Mouse (Mus musculus) cerebellum, adult (tissue): ENCODE measurements around the gene Smim1.

Source experiments
- ATAC-seq: cut with Nextera tagmentation; 2 replicates; pipeline ENCODE4 v1.9.2; 2017; ENCODE audit warnings: mild to moderate bottlenecking, moderate library complexity, mixed read lengths; ENCODE audit not compliant: insufficient number of reproducible peaks, low FRiP score, low TSS enrichment

Gene Smim1

GRCm38 (mm10) chr4:154025641-154026440 lies at the start of gene Smim1:
Smim1 (minus strand) TSS chr4:154026230.
- ATAC-seq, result peak; percentile 50; the same call in 1 of the 2 replicates

DNA sequence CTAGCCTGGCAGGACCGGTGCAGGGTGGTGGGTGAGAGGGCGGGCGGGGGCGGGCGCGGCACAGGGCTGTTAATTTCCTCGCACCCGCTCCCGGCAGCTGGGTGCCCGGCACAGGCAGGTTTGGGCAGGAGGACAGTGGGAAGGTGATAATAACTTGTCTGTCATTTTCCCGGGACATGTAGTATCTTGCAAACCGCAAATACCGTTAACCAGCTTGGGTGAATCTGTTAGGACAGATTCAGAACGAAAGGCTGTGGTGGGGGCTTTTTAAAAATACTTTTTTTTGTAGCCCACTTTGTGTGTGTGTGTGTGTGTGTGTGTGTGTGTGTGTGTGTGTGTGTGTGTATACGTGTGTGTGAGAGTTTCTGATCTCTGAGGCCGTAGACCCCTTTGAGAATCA lies 45.9 kb upstream of the Smim1 start:
- ATAC-seq, result no peak

DNA sequence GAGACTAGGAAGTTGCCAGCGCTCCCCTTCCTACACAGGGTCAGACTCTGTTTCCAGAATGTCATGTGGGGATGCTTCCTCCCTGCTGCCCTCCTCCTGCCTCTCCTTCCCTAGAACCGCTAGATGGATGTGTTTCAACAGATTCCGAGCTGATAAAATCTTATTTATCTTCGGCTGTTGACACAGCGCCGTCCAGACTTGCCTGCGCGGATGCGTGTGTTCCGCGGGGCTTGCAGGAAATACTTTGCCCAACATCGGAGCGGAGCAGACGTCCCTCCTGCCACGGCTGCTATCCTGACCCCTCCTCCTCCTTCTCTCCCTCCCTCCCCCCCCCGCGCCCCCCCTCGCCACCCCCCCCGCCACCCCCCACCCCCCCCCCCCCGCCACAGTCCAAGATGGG lies 45.5 kb upstream of the Smim1 start:
- ATAC-seq, result no peak

DNA sequence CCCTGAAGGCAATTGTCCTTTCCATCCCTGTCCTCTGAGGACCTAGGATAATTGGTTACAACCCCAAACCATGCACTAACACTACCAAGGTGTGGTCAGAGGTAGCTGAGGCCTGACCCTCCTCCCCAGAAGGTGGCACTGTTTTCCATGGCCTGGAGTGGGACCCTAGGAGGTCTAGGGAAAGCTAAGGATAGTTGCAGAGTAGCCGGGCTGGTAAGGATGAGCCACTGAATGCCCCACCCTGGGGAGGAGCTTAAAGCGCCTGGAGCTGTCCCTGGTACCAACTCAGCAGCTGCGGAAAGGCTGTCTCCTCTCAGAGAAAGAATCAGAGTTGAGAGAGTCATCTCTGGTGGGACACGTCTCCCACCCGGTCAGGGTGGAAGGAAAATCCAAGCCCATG lies 44.9 kb upstream of the Smim1 start:
- no peak for ATAC-seq

GRCm38 (mm10) chr4:154064827-154065773 lies 39.1 kb upstream of the Smim1 start:
- 0 out of 2 replicates have a peak, but pooled peaks have one; percentile 29 for ATAC-seq

- ATAC-seq, result no peak
Observed at GRCm38 (mm10) chr4:154057696-154058095, 31.7 kb upstream of the Smim1 start.

DNA sequence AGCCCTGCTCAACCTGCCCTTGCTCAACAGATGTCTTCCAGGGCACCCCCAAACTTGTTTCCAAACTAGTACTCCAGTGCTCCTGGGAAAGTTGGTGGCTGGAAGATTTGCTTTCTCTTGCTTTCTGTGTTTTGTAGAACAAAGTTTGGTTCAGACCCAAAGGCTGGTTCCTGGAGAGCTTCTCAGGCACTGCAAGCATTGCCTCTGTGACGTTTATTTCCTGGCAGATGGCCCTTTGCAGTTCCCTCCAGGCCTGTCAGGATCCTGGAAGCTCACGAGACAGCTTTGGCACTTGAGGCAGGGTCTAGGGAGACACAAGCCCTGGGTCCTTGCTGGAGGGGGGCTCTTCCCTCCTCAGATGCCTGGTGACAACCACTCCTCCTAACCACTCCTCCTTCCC lies 30.6 kb upstream of the Smim1 start:
- no peak for ATAC-seq

GRCm38 (mm10) chr4:154056046-154056445 lies 30.0 kb upstream of the Smim1 start:
- no peak for ATAC-seq

GRCm38 (mm10) chr4:154055482-154055881 lies 29.5 kb upstream of the Smim1 start:
- ATAC-seq, result no peak

- ATAC-seq, result no peak
Observed at GRCm38 (mm10) chr4:154053065-154053464, 27.0 kb upstream of the Smim1 start.

GRCm38 (mm10) chr4:154051401-154051800 lies 25.4 kb upstream of the Smim1 start:
- ATAC-seq, result no peak

- no peak for ATAC-seq
Observed at GRCm38 (mm10) chr4:154045837-154046236, 19.8 kb upstream of the Smim1 start.

- ATAC-seq, result no peak
Observed at GRCm38 (mm10) chr4:154042577-154042976, 16.5 kb upstream of the Smim1 start, which contains the start of gene Ccdc27. Ccdc27 (minus strand) TSS chr4:154042677.

DNA sequence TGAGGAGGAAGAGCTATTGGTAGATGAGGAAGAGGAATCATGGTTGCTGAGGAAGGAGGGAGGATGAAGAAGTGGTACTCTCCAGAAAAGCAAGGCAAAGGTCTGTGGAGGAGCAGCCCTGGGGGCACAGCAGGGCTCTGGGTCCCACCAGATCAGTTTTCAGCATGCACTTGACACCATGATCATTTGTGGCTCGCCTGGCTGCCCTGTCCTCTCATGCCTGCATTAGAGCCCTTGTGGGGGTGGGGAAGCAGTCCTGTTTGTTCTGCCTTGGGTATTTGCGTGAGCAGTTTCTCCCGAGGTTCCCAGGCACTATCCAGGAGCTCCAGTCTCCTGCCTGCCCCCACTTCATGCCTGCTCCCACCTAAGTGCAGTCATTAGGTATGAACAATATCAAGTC lies 11.1 kb upstream of the Smim1 start:
- no peak for ATAC-seq

DNA sequence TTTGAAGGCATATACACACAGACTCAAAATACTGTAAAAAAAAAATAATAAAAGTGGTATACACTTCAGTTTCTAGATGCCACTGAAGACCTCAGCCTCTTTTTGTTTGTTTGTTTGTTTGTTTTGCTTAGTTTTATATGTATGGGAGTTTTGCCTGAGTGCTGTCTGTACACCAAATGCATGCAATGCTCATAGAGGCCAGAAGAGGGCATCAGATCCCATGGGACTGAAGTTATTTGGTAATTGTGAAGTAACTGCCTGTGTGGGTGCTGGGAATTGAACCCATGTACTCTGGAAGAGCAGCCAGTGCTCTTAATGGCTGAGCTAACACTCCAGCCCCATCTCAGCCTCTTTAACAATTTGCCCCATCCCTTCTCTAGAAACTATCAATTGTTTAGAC lies 2.6 kb upstream of the Smim1 start:
- no peak for ATAC-seq

GRCm38 (mm10) chr4:154028066-154028465 lies 2.0 kb upstream of the Smim1 start:
- ATAC-seq, result no peak

DNA sequence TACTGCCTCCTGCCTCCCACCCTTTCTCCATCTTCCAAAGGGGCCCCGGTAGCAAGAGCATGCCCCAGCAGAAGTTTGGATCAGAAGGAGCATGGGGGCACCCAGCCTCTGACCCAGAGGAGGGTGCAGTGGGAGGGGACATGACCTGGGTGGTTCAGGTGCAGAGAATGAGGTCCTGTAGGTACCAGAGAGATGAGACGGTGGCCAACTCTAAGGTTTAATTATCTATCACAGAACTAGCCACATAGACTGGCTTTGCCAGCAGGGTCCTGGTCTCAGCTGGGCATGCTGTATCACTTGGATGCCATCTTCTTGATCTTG lies 371 bp upstream of the Smim1 start:
- ATAC-seq, result no peak

DNA sequence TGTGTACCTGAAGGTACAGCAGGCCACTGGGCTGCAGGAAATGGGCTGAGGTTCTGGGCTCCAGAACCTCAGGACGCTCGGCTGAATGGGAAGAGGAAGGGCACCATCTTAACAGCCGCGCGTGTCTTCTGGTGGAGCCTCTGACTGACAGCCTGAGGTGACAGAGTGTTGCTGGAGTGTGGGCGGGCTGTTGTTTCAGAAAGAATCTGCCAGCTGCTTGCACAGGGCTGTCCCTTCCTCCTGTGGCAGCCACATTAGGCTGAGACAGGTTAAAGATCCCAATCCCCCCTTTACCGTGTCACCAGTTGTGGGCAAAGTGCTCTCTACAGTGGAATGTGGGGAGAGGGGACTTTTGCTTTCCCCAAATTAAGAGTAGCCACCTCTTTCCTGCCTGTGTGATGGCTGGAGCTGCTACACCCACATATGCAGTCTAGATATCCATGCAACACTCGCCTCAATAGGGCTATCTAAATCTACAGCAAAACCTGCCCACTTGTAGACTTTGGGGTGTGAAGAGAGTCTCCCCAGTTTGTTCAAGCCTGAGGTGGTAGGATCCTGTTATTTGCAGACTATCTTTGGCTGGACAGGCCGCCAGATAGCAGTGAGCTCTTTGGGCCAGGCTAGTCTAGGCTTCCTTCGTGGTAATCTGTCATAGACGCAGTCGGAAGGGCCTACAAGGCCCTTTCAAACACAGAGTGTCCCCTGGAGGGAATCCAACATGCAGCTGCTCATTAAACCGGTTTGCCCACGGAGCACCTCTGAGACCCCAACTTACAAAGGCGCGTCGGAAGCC lies 1.1 kb downstream of the Smim1 start:
- ATAC-seq, result no peak

- no peak for ATAC-seq
Observed at GRCm38 (mm10) chr4:154023754-154024601, 2.1 kb downstream of the Smim1 start.

GRCm38 (mm10) chr4:154022844-154023243 lies 3.2 kb downstream of the Smim1 start:
- ATAC-seq, result no peak
